Mouse (Mus musculus) hindbrain, postnatal 0 days (tissue): ENCODE data around the gene Polr3h. TPM values are rescaled to one million over a fixed set of nuclear protein-coding genes. Genes with fewer than 3 reads are reported as not detected.

ENCODE experiments used
- ATAC-seq: fragments of 200-750 bp; cut with Nextera tagmentation; 2 replicates; pipeline ENCODE4 v1.8.0; 2017; ENCODE audit warnings: mild to moderate bottlenecking, moderate TSS enrichment, moderate library complexity
- DNase-seq: peaks from one replicate; pipeline ENCODE4 v3.0.0-alpha.2; 2015; ENCODE audit warnings: low spot score
- H3K27ac ChIP-seq: fragments of 300-500 bp; sonication (generic); 2 replicates; pipeline ENCODE4 v1.5.1; 2014; ENCODE audit warnings: mild to moderate bottlenecking
- H3K27me3 ChIP-seq: fragments of 300-500 bp; sonication (generic); 2 replicates; pipeline ENCODE4 v1.6.1; 2014; ENCODE audit warnings: low read length, mixed read lengths; ENCODE audit not compliant: insufficient read depth
- H3K36me3 ChIP-seq: fragments of 300-500 bp; sonication (generic); 2 replicates; pipeline ENCODE4 v1.6.1; 2014; ENCODE audit warnings: low read length, mixed read lengths; ENCODE audit not compliant: insufficient read depth
- H3K4me1 ChIP-seq: fragments of 300-500 bp; sonication (generic); 2 replicates; pipeline ENCODE4 v1.6.1; 2014; ENCODE audit warnings: antibody characterized with exemption, low read length, mixed read lengths; ENCODE audit not compliant: insufficient read depth
- H3K4me2 ChIP-seq: fragments of 300-500 bp; sonication (generic); 2 replicates; pipeline ENCODE4 v1.6.1; 2014; ENCODE audit warnings: low read depth, mild to moderate bottlenecking, low read length, moderate library complexity, mixed read lengths
- H3K4me3 ChIP-seq: fragments of 300-500 bp; sonication (generic); 2 replicates; pipeline ENCODE4 v1.5.1; 2014; ENCODE audit warnings: low read length
- H3K9ac ChIP-seq: fragments of 300-500 bp; sonication (generic); replicated peaks from 2 replicates; pipeline ENCODE4 v1.6.1; 2014; ENCODE audit warnings: mild to moderate bottlenecking, low read length, moderate library complexity, mixed read lengths
- H3K9me3 ChIP-seq: fragments of 300-500 bp; sonication (generic); 2 replicates; pipeline ENCODE4 v1.6.1; 2016; ENCODE audit warnings: low read length, mixed read lengths
- CTCF ChIP-seq: IDR thresholded peaks from 2 replicates; pipeline ENCODE4 v1.5.1; 2016; ENCODE audit warnings: antibody characterized with exemption, control low read depth, low read depth
- WGBS: fragments of 180-500 bp; shearing (Covaris S2); extraction: QIAGEN DNeasy Blood & Tissue Kit; methylation state at CpG from one replicate; pipeline ENCODE4 v1.1.7; 2014; 5-methylcytosine and 5-hydroxymethylcytosine counted together
- polyA plus RNA-seq: library from polyadenylated mRNA; unstranded; fragments of >200 nt; fragmentation: Nextera tagmentation; extraction: Ambion mirVana; gene quantifications from 2 replicates; pipeline ENCODE4 v1.2.1, GENCODE M21; 2015
- total RNA-seq: library from RNA; depleted of rRNA; stranded (reverse); fragments of >200 nt; gene quantifications from 2 replicates; pipeline ENCODE4 v1.2.3, GENCODE M21; 2014

Gene Polr3h
- total and polyA plus RNA-seq, 2 experiments from 2014 or later: 47.2 to 101 TPM

GRCm38 (mm10) chr15:81847861-81848260, 78.2 kb downstream of the Polr3h start:
- Histone ChIP-seq H3K4me2 (no peak overlapping the region), H3K36me3 (peaks cover 30% of the 10 kb centered on the region), H3K9ac (no peak overlapping the region), H3K4me3 (no peak overlapping the region), H3K27ac (no peak overlapping the region), H3K9me3 (no peaks in the 10 kb centered on the region), H3K4me1 (no peaks in the 10 kb centered on the region), H3K27me3 (no peaks in the 10 kb centered on the region)
- WGBS: 76% methylated on average over 5 of the region's 5 CpGs
- DNase-seq (no peak), ATAC-seq (no peak)
- TF ChIP-seq CTCF: no peak

DNA sequence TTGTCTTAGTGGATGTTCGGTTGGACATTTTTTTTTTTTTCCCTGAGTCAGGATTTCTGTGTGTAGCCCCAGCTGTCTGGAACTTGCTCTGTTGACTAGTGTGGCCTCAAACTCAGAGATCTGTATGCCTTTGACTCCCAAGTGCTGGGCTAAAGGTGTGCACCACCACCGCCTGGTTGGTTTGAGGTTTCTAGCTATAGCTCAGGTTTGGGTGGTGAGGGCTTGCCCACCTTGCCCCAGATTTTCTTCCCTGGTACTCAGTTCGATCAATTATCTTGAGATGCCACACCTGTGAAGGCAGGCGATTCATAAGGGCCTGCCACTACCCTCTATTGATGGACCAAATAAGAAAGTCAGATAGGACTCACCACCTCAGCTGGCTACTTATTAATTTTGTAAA, 78.9 kb downstream of the Polr3h start:
- 86% methylated on average over 4 of the region's 4 CpGs for WGBS
- Histone ChIP-seq H3K4me2 (no peak overlapping the region), H3K4me3 (no peak overlapping the region), H3K9ac (no peak overlapping the region), H3K36me3 (peaks cover 30% of the 10 kb centered on the region), H3K4me1 (no peaks in the 10 kb centered on the region), H3K27ac (no peak overlapping the region), H3K27me3 (no peaks in the 10 kb centered on the region), H3K9me3 (no peaks in the 10 kb centered on the region)
- no peak for ATAC-seq
- no peak for DNase-seq
- TF ChIP-seq CTCF: no peak

DNA sequence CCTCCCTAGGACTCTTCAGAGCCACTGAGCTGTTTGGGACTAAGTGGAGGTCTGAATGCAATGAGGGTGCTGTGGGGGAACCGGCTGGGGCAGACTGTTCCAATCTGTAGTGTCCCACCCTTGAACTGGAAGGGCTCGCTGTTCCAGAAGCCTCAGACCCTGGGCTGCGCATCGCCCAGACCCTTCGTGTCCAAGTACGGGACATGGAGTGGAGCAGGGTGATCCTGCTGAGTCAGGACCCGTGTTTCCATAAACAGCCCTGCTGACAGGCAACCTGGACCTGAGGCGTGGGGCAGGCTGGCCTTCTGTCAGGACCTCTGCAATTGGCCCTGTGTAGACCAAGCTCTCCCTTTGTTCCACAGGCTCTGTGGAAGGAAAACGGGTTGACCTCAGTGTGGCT, 79.3 kb downstream of the Polr3h start:
- Histone ChIP-seq H3K27ac (no peak overlapping the region), H3K27me3 (no peaks in the 10 kb centered on the region), H3K36me3 (peaks cover 29% of the 10 kb centered on the region), H3K4me1 (no peaks in the 10 kb centered on the region), H3K9me3 (no peaks in the 10 kb centered on the region), H3K4me2 (no peak overlapping the region), H3K4me3 (no peak overlapping the region), H3K9ac (no peak overlapping the region)
- no peak for TF ChIP-seq CTCF
- no peak for DNase-seq
- WGBS: 83% methylated on average over 9 of the region's 9 CpGs
- ATAC-seq: no peak

GRCm38 (mm10) chr15:81845724-81846123, 80.3 kb downstream of the Polr3h start:
- H3K27ac ChIP-seq: no peak overlapping the region
- H3K27me3 ChIP-seq: no peaks in the 10 kb centered on the region
- no peak overlapping the region for H3K9ac ChIP-seq
- H3K4me3 ChIP-seq: no peak overlapping the region
- no peak for DNase-seq
- no peaks in the 10 kb centered on the region for H3K9me3 ChIP-seq
- peaks cover 19% of the 10 kb centered on the region for H3K36me3 ChIP-seq
- ATAC-seq: no peak
- H3K4me1 ChIP-seq: no peaks in the 10 kb centered on the region
- H3K4me2 ChIP-seq: no peak overlapping the region
- TF ChIP-seq CTCF: no peak
- 42% methylated on average over 4 of the region's 4 CpGs for WGBS

- 60% methylated on average over 5 of the region's 5 CpGs for WGBS
- TF ChIP-seq CTCF: no peak
- H3K27ac ChIP-seq: no peak overlapping the region
These were observed 80.9 kb downstream of the Polr3h start for GRCm38 (mm10) chr15:81845033-81845625.

GRCm38 (mm10) chr15:81842275-81842674, 83.8 kb downstream of the Polr3h start:
- 86% methylated on average over 7 of the region's 7 CpGs for WGBS
- TF ChIP-seq CTCF: no peak
- no peaks in the 10 kb centered on the region for H3K9me3 ChIP-seq
- no peak overlapping the region for H3K4me2 ChIP-seq
- no peak overlapping the region for H3K9ac ChIP-seq
- H3K4me3 ChIP-seq: no peak overlapping the region
- no peaks in the 10 kb centered on the region for H3K36me3 ChIP-seq
- no peak overlapping the region for H3K27ac ChIP-seq
- H3K4me1 ChIP-seq: 0 out of 2 replicates have a peak, but pooled peaks cover 3% of the 10 kb centered on the region
- ATAC-seq: no peak
- DNase-seq: no peak
- H3K27me3 ChIP-seq: no peaks in the 10 kb centered on the region

More at GRCm38 (mm10) chr15:81845033-81845625, 80.9 kb downstream of the Polr3h start:
- H3K9ac ChIP-seq: no peak overlapping the region
- no peak overlapping the region for H3K4me2 ChIP-seq
- no peaks in the 10 kb centered on the region for H3K9me3 ChIP-seq
- no peaks in the 10 kb centered on the region for H3K4me1 ChIP-seq
- H3K27me3 ChIP-seq: no peaks in the 10 kb centered on the region
- ATAC-seq (no peak), DNase-seq (no peak)
- no peak overlapping the region for H3K4me3 ChIP-seq
- H3K36me3 ChIP-seq: peaks cover 13% of the 10 kb centered on the region

- no peak overlapping the region for H3K4me2 ChIP-seq
- peak; percentile 7; the same call in 1 of the 2 replicates for TF ChIP-seq CTCF
- ATAC-seq (no peak), DNase-seq (no peak)
- no peaks in the 10 kb centered on the region for H3K36me3 ChIP-seq
- no peak overlapping the region for H3K9ac ChIP-seq
- no peaks in the 10 kb centered on the region for H3K9me3 ChIP-seq
- no peaks in the 10 kb centered on the region for H3K27me3 ChIP-seq
- peaks cover 7% of the 10 kb centered on the region for H3K4me1 ChIP-seq
- H3K27ac ChIP-seq: no peak overlapping the region
- no peak overlapping the region for H3K4me3 ChIP-seq
- 78% methylated on average over 7 of the region's 7 CpGs for WGBS
These were observed 85.7 kb downstream of the Polr3h start for GRCm38 (mm10) chr15:81840306-81840705.
